Mouse (Mus musculus) heart, embryonic 15.5 days (tissue): ENCODE data around the gene Arhgap6. TPM values are rescaled to one million over a fixed set of nuclear protein-coding genes. Genes with fewer than 3 reads are reported as not detected.
A peak's percentile ranks its signal among the peaks of the same experiment; 100 is the strongest.

Source experiments
- ATAC-seq: fragments of 200-750 bp; cut with Nextera tagmentation; replicated peaks from 2 replicates; pipeline ENCODE4 v1.8.0; 2017; ENCODE audit warnings: low read depth, moderate TSS enrichment; ENCODE audit not compliant: insufficient number of reproducible peaks, insufficient read depth, low FRiP score
- H3K27ac ChIP-seq: fragments of 300-500 bp; sonication (generic); 2 replicates; pipeline ENCODE4 v1.5.1; 2015; ENCODE audit warnings: mild to moderate bottlenecking, inconsistent platforms
- H3K27me3 ChIP-seq: fragments of 300-500 bp; sonication (generic); 2 replicates; pipeline ENCODE4 v1.6.1; 2015; ENCODE audit warnings: inconsistent platforms
- H3K36me3 ChIP-seq: fragments of 300-500 bp; sonication (generic); 2 replicates; pipeline ENCODE4 v1.6.1; 2015; ENCODE audit warnings: mild to moderate bottlenecking, inconsistent platforms
- H3K4me1 ChIP-seq: fragments of 300-500 bp; sonication (generic); replicated peaks from 2 replicates; pipeline ENCODE4 v1.6.1; 2015; ENCODE audit warnings: inconsistent platforms
- H3K4me2 ChIP-seq: fragments of 300-500 bp; sonication (generic); 2 replicates; pipeline ENCODE4 v1.6.1; 2015; ENCODE audit warnings: inconsistent platforms, mild to moderate bottlenecking, moderate library complexity
- H3K4me3 ChIP-seq: fragments of 300-500 bp; sonication (generic); 2 replicates; pipeline ENCODE4 v1.5.1; 2015; ENCODE audit warnings: mild to moderate bottlenecking, inconsistent platforms
- H3K9ac ChIP-seq: fragments of 300-500 bp; sonication (generic); 2 replicates; pipeline ENCODE4 v1.6.1; 2015; ENCODE audit warnings: mild to moderate bottlenecking, inconsistent platforms
- H3K9me3 ChIP-seq: fragments of 300-500 bp; sonication (generic); replicated peaks from 2 replicates; pipeline ENCODE4 v1.6.1; 2016; ENCODE audit warnings: inconsistent platforms
- WGBS: fragments of 180-500 bp; shearing (Covaris S2); methylation state at CpG from one replicate; pipeline ENCODE4 v1.1.7; 2015; ENCODE audit warnings: mixed read lengths; 5-methylcytosine and 5-hydroxymethylcytosine counted together
- polyA plus RNA-seq: library from polyadenylated mRNA; unstranded; fragments of >200 nt; fragmentation: Nextera tagmentation; extraction: Ambion mirVana; gene quantifications from 2 replicates; pipeline ENCODE4 v1.2.1, GENCODE M21; 2015

The Arhgap6 gene
- polyA plus RNA-seq, 1 experiment from 2014 or later, result 6.6 TPM

- WGBS, result 38% methylated on average over 3 of the region's 3 CpGs
- no peak overlapping the region for H3K27ac ChIP-seq
Observed at GRCm38 (mm10) chrX:169222357-169223062, 427.6 kb downstream of the Arhgap6 start.

DNA sequence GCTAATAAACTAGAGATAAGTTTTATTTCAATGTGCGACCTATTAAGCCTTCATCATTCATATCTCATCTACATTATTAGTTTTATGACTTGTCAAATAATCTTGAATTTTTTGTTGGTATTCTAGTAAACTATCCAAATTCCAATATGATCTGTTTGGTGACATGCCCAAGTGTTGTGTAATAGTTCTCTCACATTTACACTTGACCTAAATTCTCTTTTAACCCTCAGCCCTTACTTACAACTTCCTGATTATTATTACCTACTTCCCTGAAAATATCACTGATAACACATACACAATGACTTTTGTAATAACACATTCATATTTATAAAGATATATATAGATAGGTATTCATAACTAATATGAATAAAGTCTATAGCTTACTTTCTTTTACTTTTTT, 461.0 kb downstream of the Arhgap6 start:
- no peak overlapping the region for H3K9ac ChIP-seq
- WGBS, result 49% methylated on average over 1 of the region's 1 CpGs
- no peak for ATAC-seq
- H3K27ac ChIP-seq, result no peak overlapping the region
- no peaks in the 10 kb centered on the region for H3K27me3 ChIP-seq
- no peaks in the 10 kb centered on the region for H3K4me1 ChIP-seq
- H3K9me3 ChIP-seq, result no peaks in the 10 kb centered on the region
- H3K36me3 ChIP-seq, result no peaks in the 10 kb centered on the region
- H3K4me3 ChIP-seq, result no peak overlapping the region
- no peak overlapping the region for H3K4me2 ChIP-seq

More at GRCm38 (mm10) chrX:169222357-169223062, 427.6 kb downstream of the Arhgap6 start:
- Histone ChIP-seq H3K9me3 (no peaks in the 10 kb centered on the region), H3K36me3 (no peaks in the 10 kb centered on the region), H3K4me1 (no peaks in the 10 kb centered on the region), H3K9ac (no peak overlapping the region), H3K4me3 (no peak overlapping the region), H3K4me2 (no peak overlapping the region), H3K27me3 (no peaks in the 10 kb centered on the region)
- no peak for ATAC-seq

GRCm38 (mm10) chrX:169256741-169257140, 461.8 kb downstream of the Arhgap6 start:
- no peaks in the 10 kb centered on the region for H3K36me3 ChIP-seq
- no peak overlapping the region for H3K27ac ChIP-seq
- H3K27me3 ChIP-seq, result no peaks in the 10 kb centered on the region
- no peak overlapping the region for H3K9ac ChIP-seq
- no peaks in the 10 kb centered on the region for H3K9me3 ChIP-seq
- H3K4me3 ChIP-seq, result no peak overlapping the region
- no peaks in the 10 kb centered on the region for H3K4me1 ChIP-seq
- no peak overlapping the region for H3K4me2 ChIP-seq
- no peak for ATAC-seq

DNA sequence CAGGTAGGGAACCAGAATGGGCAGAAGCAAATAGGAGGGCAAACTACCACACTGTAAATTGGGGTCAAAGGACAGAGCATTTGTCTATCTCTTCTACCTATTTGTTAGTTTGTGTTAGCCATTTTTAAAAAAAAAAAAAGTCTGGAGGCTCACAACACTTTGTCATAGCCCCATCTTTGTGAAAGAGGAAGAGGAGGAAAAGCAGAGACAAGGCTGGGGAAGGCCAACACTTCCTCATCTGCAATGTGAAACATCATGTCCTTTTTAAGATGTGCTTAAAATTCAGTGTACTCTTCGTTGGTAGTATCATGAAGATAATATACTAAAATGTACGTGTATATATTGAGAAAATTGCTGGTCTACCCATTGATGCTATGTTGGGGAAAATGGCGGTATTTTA, 466.1 kb downstream of the Arhgap6 start:
- Histone ChIP-seq H3K4me1 (no peaks in the 10 kb centered on the region), H3K9me3 (no peaks in the 10 kb centered on the region), H3K27ac (no peak overlapping the region), H3K4me3 (no peak overlapping the region), H3K4me2 (no peak overlapping the region), H3K27me3 (no peaks in the 10 kb centered on the region), H3K36me3 (no peaks in the 10 kb centered on the region), H3K9ac (no peak overlapping the region)
- WGBS, result 73% methylated on average over 3 of the region's 3 CpGs
- no peak for ATAC-seq

GRCm38 (mm10) chrX:169262212-169262611, 467.3 kb downstream of the Arhgap6 start:
- H3K27me3 ChIP-seq, result no peaks in the 10 kb centered on the region
- peak overlapping the region; percentile 36; the same call in 1 of the 2 replicates for H3K27ac ChIP-seq
- H3K9me3 ChIP-seq, result no peaks in the 10 kb centered on the region
- H3K9ac ChIP-seq, result no peak overlapping the region
- H3K4me2 ChIP-seq, result no peak overlapping the region
- H3K36me3 ChIP-seq, result no peaks in the 10 kb centered on the region
- no peak overlapping the region for H3K4me3 ChIP-seq
- 40% methylated on average over 2 of the region's 2 CpGs for WGBS
- no peaks in the 10 kb centered on the region for H3K4me1 ChIP-seq
- ATAC-seq, result no peak

GRCm38 (mm10) chrX:169263433-169264172, 468.7 kb downstream of the Arhgap6 start:
- Histone ChIP-seq H3K27me3 (no peaks in the 10 kb centered on the region), H3K4me3 (no peak overlapping the region), H3K4me1 (no peaks in the 10 kb centered on the region), H3K9me3 (no peaks in the 10 kb centered on the region), H3K4me2 (no peak overlapping the region), H3K36me3 (no peaks in the 10 kb centered on the region), H3K9ac (no peak overlapping the region), H3K27ac (no peak overlapping the region)
- WGBS, result 64% methylated on average over 8 of the region's 8 CpGs
- no peak for ATAC-seq

GRCm38 (mm10) chrX:169299579-169299978, 504.7 kb downstream of the Arhgap6 start:
- H3K4me2 ChIP-seq, result no peak overlapping the region

GRCm38 (mm10) chrX:169302271-169303045, 507.6 kb downstream of the Arhgap6 start:
- ATAC-seq, result no peak
- Histone ChIP-seq H3K9ac (no peak overlapping the region), H3K4me3 (no peak overlapping the region), H3K36me3 (no peaks in the 10 kb centered on the region), H3K4me2 (no peak overlapping the region), H3K4me1 (no peaks in the 10 kb centered on the region), H3K27me3 (no peaks in the 10 kb centered on the region), H3K9me3 (no peaks in the 10 kb centered on the region), H3K27ac (no peak overlapping the region; the same call in 1 of the 2 replicates)
- WGBS, result 51% methylated on average over 26 of the region's 26 CpGs

More at GRCm38 (mm10) chrX:169299579-169299978, 504.7 kb downstream of the Arhgap6 start:
- Histone ChIP-seq H3K27me3 (no peaks in the 10 kb centered on the region), H3K9me3 (no peaks in the 10 kb centered on the region), H3K27ac (no peak overlapping the region), H3K36me3 (no peaks in the 10 kb centered on the region), H3K4me3 (no peak overlapping the region), H3K9ac (no peak overlapping the region), H3K4me1 (no peaks in the 10 kb centered on the region)
- 55% methylated on average over 4 of the region's 4 CpGs for WGBS
- no peak for ATAC-seq

DNA sequence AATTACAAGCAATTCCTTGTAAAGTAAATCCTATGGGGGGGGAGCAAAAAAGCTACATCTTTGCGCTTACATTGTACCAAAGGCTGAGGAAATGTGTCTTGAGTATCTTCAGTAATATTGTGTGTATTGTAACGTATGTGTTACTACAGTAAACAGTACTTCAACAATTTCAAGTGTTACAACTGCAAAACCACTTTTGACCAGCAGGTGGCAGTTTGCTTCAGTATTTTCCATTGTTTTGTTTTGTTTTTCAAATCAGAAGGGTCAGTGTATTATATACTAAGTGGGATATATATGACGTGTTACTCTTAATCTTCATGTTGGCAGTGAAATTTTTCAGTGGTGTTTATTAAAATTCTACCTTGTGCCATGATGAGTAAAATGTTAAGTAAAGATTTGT, 509.0 kb downstream of the Arhgap6 start:
- WGBS, result 42% methylated on average over 3 of the region's 3 CpGs

GRCm38 (mm10) chrX:169308559-169308958, 513.7 kb downstream of the Arhgap6 start:
- H3K27ac ChIP-seq, result no peak overlapping the region
- H3K4me3 ChIP-seq, result no peak overlapping the region
- no peak overlapping the region for H3K4me2 ChIP-seq
- no peak overlapping the region for H3K9ac ChIP-seq
- H3K9me3 ChIP-seq, result no peaks in the 10 kb centered on the region
- H3K36me3 ChIP-seq, result peaks cover 5% of the 10 kb centered on the region; the same call in 1 of the 2 replicates
- no peaks in the 10 kb centered on the region for H3K27me3 ChIP-seq
- no peak for ATAC-seq
- 83% methylated on average over 3 of the region's 3 CpGs for WGBS
- no peaks in the 10 kb centered on the region for H3K4me1 ChIP-seq

More for the DNA sequence above, 509.0 kb downstream of the Arhgap6 start:
- Histone ChIP-seq H3K36me3 (no peaks in the 10 kb centered on the region), H3K27me3 (no peaks in the 10 kb centered on the region), H3K9me3 (no peaks in the 10 kb centered on the region), H3K27ac (no peak overlapping the region), H3K4me3 (no peak overlapping the region), H3K4me2 (no peak overlapping the region), H3K4me1 (no peaks in the 10 kb centered on the region), H3K9ac (no peak overlapping the region)
- no peak for ATAC-seq

- peak overlapping the region; percentile 60 for H3K4me2 ChIP-seq
- whole genome bisulfite sequencing, result 33% methylated on average over 12 of the region's 12 CpGs
- H3K4me1 ChIP-seq, result peaks cover 3% of the 10 kb centered on the region; the same call in 1 of the 2 replicates
- H3K4me3 ChIP-seq, result peak overlapping the region; percentile 69
- H3K9me3 ChIP-seq, result no peaks in the 10 kb centered on the region
- peak overlapping the region; percentile 76 for H3K9ac ChIP-seq
- H3K27me3 ChIP-seq, result no peaks in the 10 kb centered on the region
- peak overlapping the region; percentile 92; the same call in 1 of the 2 replicates for H3K27ac ChIP-seq
- H3K36me3 ChIP-seq, result no peaks in the 10 kb centered on the region
- no peak for ATAC-seq
Observed at GRCm38 (mm10) chrX:169319066-169319760, 524.3 kb downstream of the Arhgap6 start.
